Mouse (Mus musculus): ENCODE measurements around the gene Dph2. TPM values are rescaled to one million over a fixed set of nuclear protein-coding genes. Genes with fewer than 3 reads are reported as not detected.

Dph2 gene
- polyA plus RNA-seq, 1 experiment from 2014 or later = 27.5 TPM

DNA sequence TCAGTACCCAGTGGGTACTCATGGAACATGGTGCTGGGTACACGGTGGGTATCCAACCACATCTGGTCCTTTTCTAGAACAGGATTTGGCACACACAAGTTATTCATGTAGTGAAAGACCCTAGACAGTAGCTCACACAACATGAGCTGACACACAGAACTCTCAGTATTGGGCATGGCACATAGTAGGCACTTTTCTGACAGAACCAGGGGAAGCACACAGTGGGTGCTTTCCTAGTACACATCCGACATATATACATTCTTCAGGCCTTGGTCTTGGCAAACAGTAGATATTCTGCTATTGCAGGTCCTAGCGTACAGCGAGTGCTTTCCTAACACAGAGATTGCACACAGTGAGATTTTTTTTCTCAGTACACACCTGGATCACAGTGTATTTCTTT lies 45.6 kb downstream of the Dph2 start:
- Histone ChIP-seq H3K9ac (no peak overlapping the region), H3K27me3 (replicated peaks) (no peaks in the 10 kb centered on the region), H3K4me3 (no peak overlapping the region), H3K36me3 (no peaks in the 10 kb centered on the region), H3K9me3 (no peaks in the 10 kb centered on the region), H3K4me1 (peaks cover 32% of the 10 kb centered on the region), H3K27ac (no peak overlapping the region), H3K4me2 (replicated peaks) (no peak overlapping the region)
- ATAC-seq (ENCODE audit: low FRiP score, low read depth) = no peak
- 97% methylated on average over 4 of the region's 4 CpGs for WGBS

DNA sequence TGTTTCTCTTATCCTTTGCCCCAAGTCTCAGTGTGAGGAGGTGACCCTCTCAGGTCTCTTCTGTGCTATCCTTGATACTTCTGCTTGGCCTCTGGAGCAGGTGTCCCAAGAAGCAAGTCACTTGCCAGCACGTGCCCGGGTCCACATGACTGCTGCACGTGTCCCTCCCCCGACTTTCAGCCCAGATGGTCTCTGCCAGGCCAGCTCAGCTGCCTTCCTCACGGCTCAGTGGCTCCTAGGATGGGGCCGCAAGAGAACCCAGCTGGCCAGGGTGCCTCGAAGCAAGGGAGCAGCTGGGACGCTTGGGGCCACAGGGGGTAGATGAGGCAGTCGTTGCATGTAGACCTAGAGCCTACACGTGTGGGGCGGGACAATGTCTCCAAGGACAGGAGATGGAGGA lies 46.5 kb downstream of the Dph2 start:
- no peaks in the 10 kb centered on the region for H3K27me3 ChIP-seq (replicated peaks)
- no peaks in the 10 kb centered on the region for H3K36me3 ChIP-seq
- no peak overlapping the region for H3K4me3 ChIP-seq
- no peak overlapping the region for H3K9ac ChIP-seq
- no peak for ATAC-seq (ENCODE audit: low FRiP score, low read depth)
- H3K27ac ChIP-seq = no peak overlapping the region
- no peak overlapping the region for H3K4me2 ChIP-seq (replicated peaks)
- 67% methylated on average over 11 of the region's 11 CpGs for WGBS
- no peaks in the 10 kb centered on the region for H3K9me3 ChIP-seq
- peaks cover 27% of the 10 kb centered on the region for H3K4me1 ChIP-seq

DNA sequence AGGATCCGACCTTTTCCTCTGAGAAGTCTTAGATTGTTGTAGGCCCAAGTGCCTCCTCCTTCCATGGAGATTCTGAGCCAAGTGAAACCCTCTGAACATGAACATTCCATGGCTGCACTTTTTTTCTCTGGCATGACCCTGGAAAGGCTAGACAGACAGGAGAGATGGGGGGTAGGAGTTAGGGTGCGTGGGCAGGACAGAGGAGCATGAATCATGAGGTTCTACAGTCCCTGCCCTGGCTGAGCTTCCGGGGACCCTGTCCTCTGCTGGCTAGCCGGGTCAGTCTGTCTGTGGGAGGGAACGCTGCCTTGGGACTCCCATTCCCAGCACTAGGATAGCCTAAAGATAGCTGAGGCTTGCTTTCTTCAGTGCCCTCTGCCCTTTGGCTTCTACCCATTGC lies 47.4 kb downstream of the Dph2 start:
- Histone ChIP-seq H3K9me3 (no peaks in the 10 kb centered on the region), H3K9ac (no peak overlapping the region), H3K4me2 (replicated peaks) (no peak overlapping the region), H3K27me3 (replicated peaks) (no peaks in the 10 kb centered on the region), H3K27ac (no peak overlapping the region), H3K4me3 (no peak overlapping the region), H3K36me3 (no peaks in the 10 kb centered on the region), H3K4me1 (peaks cover 18% of the 10 kb centered on the region)
- 88% methylated on average over 5 of the region's 5 CpGs for WGBS
- no peak for ATAC-seq (ENCODE audit: low FRiP score, low read depth)

DNA sequence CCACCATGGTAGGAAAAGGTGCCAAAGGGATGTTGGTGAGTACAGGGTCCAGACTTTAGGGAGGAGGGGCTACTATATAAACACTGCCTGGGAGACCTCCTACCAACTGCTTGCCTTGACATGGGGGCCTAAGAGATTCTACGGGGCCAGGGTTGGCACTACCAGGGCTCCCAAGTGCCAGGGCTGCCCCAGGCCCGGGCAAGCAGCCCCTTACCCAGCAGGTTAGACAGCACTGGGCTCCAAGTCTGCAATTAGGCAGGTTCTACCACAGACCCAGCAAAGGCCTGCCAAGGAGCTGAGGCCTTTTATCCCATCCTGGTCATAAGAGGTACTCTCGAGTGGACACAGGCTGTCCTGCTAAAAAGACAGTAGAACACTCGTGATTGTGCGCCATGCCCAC lies 48.7 kb downstream of the Dph2 start:
- no peak overlapping the region for H3K9ac ChIP-seq
- no peaks in the 10 kb centered on the region for H3K27me3 ChIP-seq (replicated peaks)
- WGBS = 91% methylated on average over 5 of the region's 5 CpGs
- no peak for ATAC-seq (ENCODE audit: low FRiP score, low read depth)
- H3K4me3 ChIP-seq = no peak overlapping the region
- no peak overlapping the region for H3K27ac ChIP-seq
- H3K4me2 ChIP-seq (replicated peaks) = no peak overlapping the region
- H3K36me3 ChIP-seq = no peaks in the 10 kb centered on the region
- 0 out of 2 replicates have a peak, but pooled peaks cover 11% of the 10 kb centered on the region for H3K4me1 ChIP-seq
- H3K9me3 ChIP-seq = no peaks in the 10 kb centered on the region

DNA sequence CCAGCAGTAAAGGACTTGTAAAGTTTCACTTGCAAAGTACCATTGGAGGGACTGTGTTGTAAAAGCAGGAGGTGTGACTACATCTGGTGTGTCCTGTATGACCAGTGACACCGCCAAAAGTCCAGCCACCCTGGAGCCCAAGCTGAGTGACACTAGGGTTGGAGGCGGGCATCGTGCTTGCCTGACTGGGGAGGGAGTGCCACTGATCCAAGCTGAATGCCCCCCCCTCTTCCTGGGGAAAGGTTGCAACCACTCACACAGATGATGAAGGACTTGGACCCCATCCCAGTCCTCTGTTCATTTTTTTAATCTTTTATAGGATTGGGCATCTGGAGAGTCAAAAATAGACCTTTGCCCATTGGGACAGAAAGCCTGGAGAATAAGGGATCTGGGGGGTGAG lies 50.3 kb downstream of the Dph2 start:
- WGBS = 64% methylated on average over 3 of the region's 3 CpGs
- Histone ChIP-seq H3K36me3 (no peaks in the 10 kb centered on the region), H3K4me3 (no peak overlapping the region), H3K4me1 (0 out of 2 replicates have a peak, but pooled peaks cover 6% of the 10 kb centered on the region), H3K9me3 (no peaks in the 10 kb centered on the region), H3K4me2 (replicated peaks) (no peak overlapping the region), H3K27ac (no peak overlapping the region), H3K27me3 (replicated peaks) (no peaks in the 10 kb centered on the region), H3K9ac (no peak overlapping the region)
- ATAC-seq (ENCODE audit: low FRiP score, low read depth) = no peak

DNA sequence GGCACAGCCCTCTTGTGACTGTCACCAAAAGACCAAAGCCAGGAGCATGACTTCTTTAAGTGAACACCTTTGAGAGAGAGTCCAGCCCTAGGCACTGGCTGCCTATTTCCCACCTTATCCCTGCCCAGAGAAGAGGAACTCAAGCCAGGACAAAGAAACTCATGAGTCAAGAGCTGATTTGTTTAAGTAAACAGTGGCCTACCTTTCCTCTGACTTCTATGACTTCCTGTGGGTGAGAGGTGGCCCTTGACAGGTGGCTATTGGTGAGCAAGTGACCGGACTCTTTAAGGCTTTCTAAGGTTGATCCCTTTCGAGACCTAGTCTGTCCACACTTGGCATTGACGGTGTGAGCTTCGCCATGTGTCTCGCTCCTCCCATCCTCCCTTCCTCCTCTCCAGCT lies 51.0 kb downstream of the Dph2 start:
- no peak overlapping the region for H3K4me3 ChIP-seq
- H3K27ac ChIP-seq = no peak overlapping the region
- no peaks in the 10 kb centered on the region for H3K9me3 ChIP-seq
- H3K4me2 ChIP-seq (replicated peaks) = no peak overlapping the region
- H3K9ac ChIP-seq = no peak overlapping the region
- WGBS = 88% methylated on average over 5 of the region's 5 CpGs
- no peaks in the 10 kb centered on the region for H3K36me3 ChIP-seq
- 0 out of 2 replicates have a peak, but pooled peaks cover 6% of the 10 kb centered on the region for H3K4me1 ChIP-seq
- H3K27me3 ChIP-seq (replicated peaks) = no peaks in the 10 kb centered on the region
- no peak for ATAC-seq (ENCODE audit: low FRiP score, low read depth)

DNA sequence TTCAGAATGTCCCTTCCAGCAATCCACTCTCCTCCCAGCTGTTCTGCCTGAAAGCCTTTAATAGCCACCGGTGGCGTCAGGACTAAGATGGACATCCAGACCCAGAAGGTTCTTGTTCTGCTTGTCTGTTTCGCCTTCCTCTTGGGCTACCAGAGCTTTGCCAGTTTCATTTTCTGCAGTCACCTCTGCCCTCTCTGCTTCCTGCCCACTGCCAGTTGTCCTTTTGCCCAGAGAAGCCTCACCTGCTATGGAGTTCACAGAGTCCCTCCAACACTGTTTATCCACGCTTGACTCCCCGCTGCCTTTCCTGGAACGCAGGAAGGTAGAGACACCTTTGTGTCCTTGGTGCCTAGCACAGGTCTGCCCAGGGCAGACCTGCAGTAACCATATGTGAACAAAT lies 52.5 kb downstream of the Dph2 start:
- Histone ChIP-seq H3K36me3 (no peaks in the 10 kb centered on the region), H3K9me3 (no peaks in the 10 kb centered on the region), H3K4me2 (replicated peaks) (no peak overlapping the region), H3K27me3 (replicated peaks) (no peaks in the 10 kb centered on the region), H3K4me1 (peaks cover 5% of the 10 kb centered on the region), H3K27ac (no peak overlapping the region), H3K4me3 (no peak overlapping the region), H3K9ac (no peak overlapping the region)
- no peak for ATAC-seq (ENCODE audit: low FRiP score, low read depth)
- WGBS = 75% methylated on average over 6 of the region's 6 CpGs

Other genes with a start within 250 kb of the Dph2 start
- gene Dmap1, start 209.8 kb downstream of the Dph2 start, polyA plus RNA-seq (2016; fragmentation: Nextera tagmentation; extraction: Ambion mirVana) = 66.3 and 77.5 TPM in 2 replicates
- not detected in 2 replicates for gene Gm12845, start 167.6 kb downstream of the Dph2 start, polyA plus RNA-seq (2016; fragmentation: Nextera tagmentation; extraction: Ambion mirVana)
- not detected in 2 replicates for gene Klf17, start 126.4 kb downstream of the Dph2 start, polyA plus RNA-seq (2016; fragmentation: Nextera tagmentation; extraction: Ambion mirVana)
- gene Slc6a9, start 57.5 kb downstream of the Dph2 start, polyA plus RNA-seq (2016; fragmentation: Nextera tagmentation; extraction: Ambion mirVana) = 16.6 and 17.3 TPM in 2 replicates
- gene Ccdc24, start 19.5 kb downstream of the Dph2 start, polyA plus RNA-seq (2016; fragmentation: Nextera tagmentation; extraction: Ambion mirVana) = 1.4 and 2.7 TPM in 2 replicates
- 44.5 and 46.9 TPM in 2 replicates for gene B4galt2, start 8.5 kb downstream of the Dph2 start, polyA plus RNA-seq (2016; fragmentation: Nextera tagmentation; extraction: Ambion mirVana)
- 308 and 323 TPM in 2 replicates for gene Atp6v0b, start 4.7 kb downstream of the Dph2 start, polyA plus RNA-seq (2016; fragmentation: Nextera tagmentation; extraction: Ambion mirVana)
- gene Ipo13, start 23.0 kb upstream of the Dph2 start, polyA plus RNA-seq (2016; fragmentation: Nextera tagmentation; extraction: Ambion mirVana) = 65.7 and 68.5 TPM in 2 replicates
- gene Artn, start 37.7 kb upstream of the Dph2 start, polyA plus RNA-seq (2016; fragmentation: Nextera tagmentation; extraction: Ambion mirVana) = 1.3 and 3.1 TPM in 2 replicates
- 9.4 and 12.3 TPM in 2 replicates for gene St3gal3, start 242.9 kb upstream of the Dph2 start, polyA plus RNA-seq (2016; fragmentation: Nextera tagmentation; extraction: Ambion mirVana)

Data from neural tube, embryonic 12.5 days (tissue).